Mouse (Mus musculus): ENCODE data around the gene Fkrp.

Gene Fkrp

GRCm38 (mm10) chr7:16830449-16830848 lies 13.9 kb upstream of the Fkrp start:
- DNase-seq (ENCODE audit: low read depth, low spot score), result no peak

DNA sequence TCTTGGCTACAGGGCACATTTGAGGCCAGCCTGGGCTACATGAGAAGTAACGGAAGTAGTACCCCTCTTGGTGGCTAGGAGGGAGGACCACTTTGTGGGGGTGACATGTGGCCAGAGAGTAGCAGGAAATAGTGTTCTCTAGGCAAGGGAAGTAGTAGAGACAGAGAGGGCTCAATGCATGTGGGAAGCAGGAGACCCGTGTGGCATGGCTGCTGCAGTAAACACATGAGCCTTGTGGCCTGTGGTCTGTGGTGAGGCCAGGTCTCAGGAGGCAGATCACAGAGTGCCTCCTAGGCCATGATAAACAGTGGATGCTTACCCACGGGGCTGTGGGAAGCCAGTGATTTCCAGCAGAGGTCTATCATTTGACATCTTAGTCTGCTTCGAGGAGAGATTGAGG lies 10.7 kb upstream of the Fkrp start:
- no peak for DNase-seq (ENCODE audit: low read depth, low spot score)

DNA sequence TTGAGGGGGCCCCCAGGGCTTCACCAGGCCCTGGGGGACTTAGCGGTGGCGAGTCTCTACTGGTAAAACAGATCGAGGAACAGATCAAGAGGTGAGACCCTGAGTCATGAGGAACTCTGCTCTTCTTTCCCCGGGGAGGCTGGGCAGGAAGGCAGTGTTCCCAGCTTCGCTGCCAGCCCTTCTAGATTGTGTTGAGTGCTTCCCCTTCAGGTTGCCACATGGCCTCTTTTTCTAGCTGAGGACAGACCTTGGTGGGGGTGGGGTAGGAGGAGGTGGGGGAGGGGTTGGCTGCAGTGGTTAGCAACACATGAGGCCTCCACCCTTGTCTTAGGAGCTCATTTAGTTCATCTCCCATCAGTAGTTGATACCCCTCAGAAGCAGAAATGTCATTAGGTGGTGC lies 10.0 kb upstream of the Fkrp start:
- no peak for DNase-seq (ENCODE audit: low read depth, low spot score)

- DNase-seq (ENCODE audit: low read depth, low spot score), result no peak
These were observed 9.3 kb upstream of the Fkrp start for GRCm38 (mm10) chr7:16825785-16826184.

GRCm38 (mm10) chr7:16823734-16824133 lies 7.2 kb upstream of the Fkrp start:
- peak; percentile 91 for DNase-seq (ENCODE audit: low read depth, low spot score)

DNA sequence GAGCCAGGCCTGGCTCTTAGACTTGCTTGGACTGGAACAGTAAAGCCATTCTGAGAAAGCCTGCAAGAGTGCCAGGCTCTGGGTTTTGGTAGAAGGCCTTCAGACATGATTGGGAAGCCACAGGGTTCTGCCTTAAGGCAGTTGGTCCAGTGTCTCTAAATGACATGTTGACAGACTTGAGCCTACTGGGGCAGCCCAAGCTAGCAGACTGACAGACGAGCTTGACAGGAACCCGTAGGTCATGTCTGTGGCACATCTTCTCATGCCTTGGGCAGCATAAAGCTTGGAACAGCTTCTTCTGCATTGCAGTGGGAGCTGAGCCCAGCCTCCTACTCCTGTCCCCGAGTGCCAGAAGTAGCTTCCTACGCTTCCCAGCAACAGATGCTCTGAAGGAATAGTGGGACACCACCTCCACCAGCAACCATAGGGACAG lies 5.2 kb upstream of the Fkrp start:
- peak; percentile 91 for DNase-seq (ENCODE audit: low read depth, low spot score)

- DNase-seq (ENCODE audit: low read depth, low spot score), result no peak
These were observed 4.6 kb upstream of the Fkrp start for GRCm38 (mm10) chr7:16821091-16821490.

DNA sequence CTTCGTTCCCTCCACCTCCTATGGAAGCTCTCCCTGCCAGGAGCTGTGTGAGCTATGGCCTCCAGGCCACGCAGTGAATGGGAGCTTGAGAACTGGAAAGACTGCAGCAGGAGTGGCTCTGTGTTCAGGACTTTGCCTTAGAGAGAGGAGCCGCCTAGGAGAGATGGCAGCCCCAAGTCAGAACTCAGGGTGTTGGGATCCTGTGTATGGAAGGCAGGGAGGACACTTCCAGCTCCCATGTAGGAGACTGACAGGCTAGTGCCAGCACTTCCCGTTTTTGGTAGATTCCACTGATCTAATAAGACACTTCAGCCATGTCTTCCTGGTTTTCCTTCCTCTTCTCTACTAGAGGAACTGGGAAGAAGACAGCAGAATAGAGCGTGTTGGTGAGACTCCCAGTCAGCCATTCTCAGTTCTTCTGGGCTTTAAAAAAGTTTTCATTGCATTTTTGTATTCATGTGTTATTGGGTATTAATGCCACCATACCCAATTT lies 3.8 kb upstream of the Fkrp start:
- no peak for DNase-seq (ENCODE audit: low read depth, low spot score)

GRCm38 (mm10) chr7:16819794-16820193 lies 3.3 kb upstream of the Fkrp start:
- DNase-seq (ENCODE audit: low read depth, low spot score), result no peak

DNA sequence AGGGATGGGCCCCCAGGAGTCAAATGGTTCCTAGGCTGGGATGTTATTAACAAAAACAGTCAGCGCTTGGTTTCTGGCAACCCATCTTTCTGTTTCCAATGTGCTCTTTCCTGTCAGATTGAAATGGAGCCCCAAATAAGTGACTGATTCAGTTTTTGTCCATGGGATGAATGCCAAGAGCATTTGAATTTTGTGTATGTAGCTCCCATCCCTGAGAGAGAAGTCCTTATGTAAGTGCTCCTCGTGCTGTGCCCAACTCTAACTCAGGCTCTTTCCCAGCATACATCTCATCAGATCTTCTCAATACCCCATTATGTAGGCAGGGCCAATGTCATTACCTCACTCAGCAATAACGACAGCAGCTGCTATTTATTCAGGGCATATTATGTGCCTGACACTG lies 1.2 kb upstream of the Fkrp start:
- DNase-seq (ENCODE audit: low read depth, low spot score), result peak; percentile 92

- DNase-seq (ENCODE audit: low read depth, low spot score), result no peak
These were observed 456 bp downstream of the Fkrp start for GRCm38 (mm10) chr7:16816078-16816474.

GRCm38 (mm10) chr7:16815351-16815941 lies 1.1 kb downstream of the Fkrp start, which contains the start of gene Strn4:
Gene Strn4, plus strand, starts transcription at chr7:16815889.
- no peak for DNase-seq (ENCODE audit: low read depth, low spot score)

DNA sequence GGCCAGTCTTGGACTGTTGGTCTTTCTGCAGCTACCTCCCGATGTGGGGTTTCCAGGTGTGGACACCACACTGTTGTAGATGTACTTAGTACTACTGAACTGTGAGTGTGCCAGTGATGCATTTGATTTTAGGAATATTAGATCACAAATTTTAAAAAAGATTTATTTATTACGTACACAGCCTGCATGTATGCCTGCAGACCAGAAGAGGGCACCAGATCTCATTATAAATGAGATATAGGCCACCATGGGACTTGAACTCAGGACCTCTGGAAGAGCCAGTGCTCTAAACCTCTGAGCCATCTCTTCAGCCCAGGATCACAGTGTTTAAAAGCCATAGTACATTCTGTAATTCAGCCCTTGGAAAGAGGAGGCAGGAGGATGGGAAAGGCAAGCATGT lies 4.0 kb downstream of the Fkrp start:
- no peak for DNase-seq (ENCODE audit: low read depth, low spot score)

- DNase-seq (ENCODE audit: low read depth, low spot score), result no peak
These were observed 4.9 kb downstream of the Fkrp start for GRCm38 (mm10) chr7:16811649-16812070.

GRCm38 (mm10) chr7:16810920-16811648 lies 5.4 kb downstream of the Fkrp start:
- no peak for DNase-seq (ENCODE audit: low read depth, low spot score)

DNA sequence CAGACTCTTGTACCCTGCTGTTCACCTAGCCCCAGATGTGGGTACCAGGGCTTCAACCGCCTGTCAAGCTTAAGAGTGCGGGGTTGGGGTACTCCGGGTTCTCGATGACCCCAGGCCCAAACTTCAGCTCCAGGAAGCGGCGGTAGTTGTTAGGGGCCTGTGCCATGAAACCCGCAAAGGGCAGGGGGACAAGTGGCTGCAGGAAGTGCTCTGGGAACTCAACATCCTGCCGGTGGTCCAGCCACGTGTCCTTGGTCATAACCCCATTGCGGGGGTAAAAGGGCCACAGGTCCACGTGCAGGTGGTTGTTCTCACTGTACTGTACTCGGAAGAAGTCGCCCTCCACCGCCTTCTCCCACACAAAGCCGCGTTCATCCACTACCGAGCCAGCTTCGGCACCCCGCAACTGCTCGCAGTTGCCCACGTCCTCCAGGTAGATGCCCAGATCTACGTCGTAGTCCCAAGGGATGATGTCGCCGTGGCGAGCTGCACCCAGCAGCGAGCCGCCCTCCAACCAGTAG lies 6.1 kb downstream of the Fkrp start:
- DNase-seq (ENCODE audit: low read depth, low spot score), result no peak

DNA sequence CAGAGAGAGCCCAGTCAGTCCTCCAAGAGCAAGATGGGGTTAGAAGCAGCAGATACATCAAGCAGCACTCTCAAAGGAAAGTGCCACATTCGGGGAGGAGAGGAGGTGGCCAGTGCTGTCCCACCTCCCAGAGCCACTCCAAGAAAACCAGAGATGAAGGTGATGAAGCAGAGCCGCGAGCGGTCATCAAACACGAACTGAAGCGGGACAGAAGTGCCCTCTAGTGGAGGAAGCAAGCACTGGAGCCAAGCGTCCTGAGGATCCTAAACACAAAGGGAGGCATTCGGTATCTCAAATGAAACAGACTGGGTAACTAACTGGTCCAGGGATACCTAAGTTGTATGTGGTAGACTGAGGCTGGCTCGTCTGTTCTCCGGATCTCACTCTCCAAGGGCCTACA lies 6.8 kb downstream of the Fkrp start:
- no peak for DNase-seq (ENCODE audit: low read depth, low spot score)

DNA sequence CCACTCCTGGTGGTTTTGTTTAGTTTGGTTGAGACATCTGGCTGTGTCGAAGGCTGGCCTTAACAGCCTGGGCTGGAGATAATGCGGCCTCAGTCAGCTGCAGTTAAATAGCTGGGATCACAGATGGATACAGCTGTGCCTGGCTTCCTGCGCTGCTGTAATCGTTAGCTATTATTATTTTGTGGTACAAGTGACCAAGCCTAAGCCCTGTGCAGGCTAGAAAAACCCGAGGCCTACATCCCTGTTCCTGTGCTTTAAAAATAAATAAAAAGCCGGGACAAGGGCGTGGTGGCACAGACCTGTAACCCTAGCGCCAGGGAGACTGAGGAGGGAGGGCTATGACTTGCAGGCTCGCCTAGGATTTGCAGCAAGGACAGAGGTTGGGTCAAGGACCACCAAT lies 7.9 kb downstream of the Fkrp start:
- DNase-seq (ENCODE audit: low read depth, low spot score), result no peak

GRCm38 (mm10) chr7:16807936-16808335 lies 8.6 kb downstream of the Fkrp start:
- no peak for DNase-seq (ENCODE audit: low read depth, low spot score)

DNA sequence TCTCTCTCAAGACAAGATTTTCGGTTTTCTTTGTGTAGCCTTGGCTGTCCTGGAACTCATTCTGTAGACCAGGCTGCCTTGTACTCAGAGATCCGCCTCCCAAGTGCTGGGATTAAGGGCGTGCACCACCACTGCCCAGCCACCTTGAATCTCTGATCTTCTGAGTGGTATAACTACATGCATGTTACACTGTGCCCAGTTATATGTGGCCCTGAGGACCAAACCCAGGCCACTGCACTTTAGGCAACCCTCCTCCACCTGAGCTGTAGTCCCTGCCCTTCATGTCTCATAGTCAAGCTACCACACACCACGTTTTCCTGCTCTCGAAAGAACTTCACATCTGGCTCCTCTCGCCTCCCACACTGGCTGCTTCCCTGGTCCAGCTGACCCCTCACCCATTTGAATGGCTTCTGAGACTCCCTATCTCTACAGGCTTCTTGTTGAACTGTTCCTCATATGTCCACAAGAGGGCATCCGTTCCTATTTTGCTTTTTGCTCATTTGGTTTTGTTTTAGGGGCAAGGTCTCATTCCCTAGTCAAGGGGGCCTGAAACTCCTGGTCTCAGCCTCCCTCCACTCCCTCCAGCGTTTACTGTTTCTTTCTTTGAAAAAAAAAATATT lies 12.0 kb downstream of the Fkrp start:
- no peak for DNase-seq (ENCODE audit: low read depth, low spot score)

GRCm38 (mm10) chr7:16794886-16795285 lies 21.6 kb downstream of the Fkrp start:
- no peak for DNase-seq (ENCODE audit: low read depth, low spot score)

GRCm38 (mm10) chr7:16793010-16793725 lies 23.4 kb downstream of the Fkrp start:
- DNase-seq (ENCODE audit: low read depth, low spot score), result no peak
